Mouse (Mus musculus): ENCODE measurements around the gene Irf2bp2.
"Not testable (repeated sequence)": the region's sequence is repeated elsewhere in the genome, so short reads cannot be mapped to it uniquely, and the experiment has no call there.

The Irf2bp2 gene

GRCm38 (mm10) chr8:126601325-126601724 is 7.5 kb upstream of the Irf2bp2 start:
- DNase-seq = no peak

- no peak for DNase-seq
Measured at GRCm38 (mm10) chr8:126600816-126601243, 7.0 kb upstream of the Irf2bp2 start.

- DNase-seq = not testable (repeated sequence)
Measured at GRCm38 (mm10) chr8:126600388-126600787, 6.6 kb upstream of the Irf2bp2 start.

- no peak for DNase-seq
Measured at GRCm38 (mm10) chr8:126599297-126599696, 5.5 kb upstream of the Irf2bp2 start.

- no peak for DNase-seq
Measured at GRCm38 (mm10) chr8:126598218-126598617, 4.4 kb upstream of the Irf2bp2 start.

- DNase-seq = no peak
Measured at GRCm38 (mm10) chr8:126596721-126597120, 2.9 kb upstream of the Irf2bp2 start.

GRCm38 (mm10) chr8:126596097-126596634 is 2.4 kb upstream of the Irf2bp2 start:
- DNase-seq = peak; percentile 69

GRCm38 (mm10) chr8:126595204-126596061 is 1.6 kb upstream of the Irf2bp2 start:
- peak; percentile 72 for DNase-seq

GRCm38 (mm10) chr8:126594481-126595000 is 755 bp upstream of the Irf2bp2 start:
- peak; percentile 97 for DNase-seq

- peak; percentile 66 for DNase-seq
Measured at GRCm38 (mm10) chr8:126592771-126593571, 815 bp downstream of the Irf2bp2 start.

GRCm38 (mm10) chr8:126592381-126592770 is 1.4 kb downstream of the Irf2bp2 start:
- DNase-seq = peak; percentile 58

GRCm38 (mm10) chr8:126591821-126592268 is 1.9 kb downstream of the Irf2bp2 start:
- DNase-seq = peak; percentile 61

- peak; percentile 64 for DNase-seq
Measured at GRCm38 (mm10) chr8:126591141-126591820, 2.5 kb downstream of the Irf2bp2 start.

GRCm38 (mm10) chr8:126590599-126590998 is 3.2 kb downstream of the Irf2bp2 start:
- no peak for DNase-seq

- DNase-seq = peak; percentile 34
Measured at GRCm38 (mm10) chr8:126590024-126590529, 3.7 kb downstream of the Irf2bp2 start.

- DNase-seq = no peak
Measured at GRCm38 (mm10) chr8:126589507-126590023, 4.2 kb downstream of the Irf2bp2 start.

GRCm38 (mm10) chr8:126588636-126589506 is 4.9 kb downstream of the Irf2bp2 start:
- no peak for DNase-seq

GRCm38 (mm10) chr8:126587836-126588503 is 5.8 kb downstream of the Irf2bp2 start:
- DNase-seq = peak; percentile 35

- no peak for DNase-seq
Measured at GRCm38 (mm10) chr8:126586599-126587577, 6.9 kb downstream of the Irf2bp2 start.

Data from cerebellum, adult 8-10 months (tissue).